Mouse (Mus musculus) liver, embryonic 14.5 days (tissue): Measurements from ENCODE around the gene Mink1. TPM values are rescaled to one million over a fixed set of nuclear protein-coding genes. Genes with fewer than 3 reads are reported as not detected.
"Not testable (repeated sequence)": the region's sequence is repeated elsewhere in the genome, so short reads cannot be mapped to it uniquely, and the experiment has no call there.

Experiments used
- ATAC-seq: fragments of 200-750 bp; cut with Nextera tagmentation; 2 replicates; pipeline ENCODE4 v1.8.0; 2017; ENCODE audit warnings: moderate number of reproducible peaks, mild to moderate bottlenecking, moderate library complexity; ENCODE audit not compliant: insufficient read depth
- DNase-seq, 3 experiments: peaks; one replicate each; pipeline ENCODE4 v3.0.0-alpha.2; 2012 to 2013; ENCODE audit warnings: low read depth in 3 of 3, low spot score in 3 of 3
- H3K27ac ChIP-seq: fragments of 300-500 bp; sonication (generic); 2 replicates; pipeline ENCODE4 v1.5.1; 2014; ENCODE audit warnings: moderate library complexity, mild to moderate bottlenecking, control low read depth, inconsistent platforms
- H3K27me3 ChIP-seq: fragments of 300-500 bp; sonication (generic); 2 replicates; pipeline ENCODE4 v1.6.1; 2014; ENCODE audit warnings: mild to moderate bottlenecking, low read length, moderate library complexity; ENCODE audit not compliant: control insufficient read depth, insufficient read depth
- H3K36me3 ChIP-seq: fragments of 300-500 bp; sonication (generic); replicated peaks from 2 replicates; pipeline ENCODE4 v1.6.1; 2014; ENCODE audit warnings: low read depth; ENCODE audit not compliant: control insufficient read depth, insufficient read depth
- H3K4me1 ChIP-seq, 2 experiments: fragments of 200-500 bp in 1 of 2; fragments of 300-500 bp in 1 of 2; sonication (generic) in 1 of 2; replicated peaks; 2 replicates each; pipeline ENCODE4 v1.6.1; 2012 to 2014; ENCODE audit warnings: antibody characterized with exemption in 1 of 2, inconsistent platforms in 1 of 2, low read length in 1 of 2; ENCODE audit not compliant: control insufficient read depth in 2 of 2, insufficient read depth in 2 of 2
- H3K4me2 ChIP-seq: fragments of 300-500 bp; sonication (generic); 2 replicates; pipeline ENCODE4 v1.6.1; 2014; ENCODE audit warnings: low read depth, mild to moderate bottlenecking, control low read depth, moderate library complexity
- H3K4me3 ChIP-seq, 2 experiments: fragments of 200-500 bp in 1 of 2; fragments of 300-500 bp in 1 of 2; sonication (generic) in 1 of 2; 2 replicates each; pipeline ENCODE4 v1.5.1; 2012 to 2014; ENCODE audit warnings: low read depth in 2 of 2, low read length in 2 of 2, mild to moderate bottlenecking in 2 of 2, control low read depth in 1 of 2, inconsistent platforms in 1 of 2, moderate library complexity in 1 of 2; ENCODE audit not compliant: insufficient read depth in 1 of 2
- H3K9ac ChIP-seq: fragments of 300-500 bp; sonication (generic); replicated peaks from 2 replicates; pipeline ENCODE4 v1.6.1; 2014; ENCODE audit warnings: mild to moderate bottlenecking, control low read depth, moderate library complexity
- H3K9me3 ChIP-seq: fragments of 300-500 bp; sonication (generic); 2 replicates; pipeline ENCODE4 v1.6.1; 2016; ENCODE audit warnings: low read length, mixed read lengths; ENCODE audit not compliant: control insufficient read depth
- CTCF ChIP-seq: IDR thresholded peaks from 2 replicates; pipeline ENCODE4 v1.5.1; 2016; ENCODE audit warnings: antibody characterized with exemption, low read depth, control low read depth
- EP300 ChIP-seq: IDR thresholded peaks from 2 replicates; pipeline ENCODE4 v1.6.1; 2016; ENCODE audit warnings: antibody characterized with exemption, low read depth
- WGBS: fragments of 180-500 bp; shearing (Covaris S2); extraction: QIAGEN DNeasy Blood & Tissue Kit; methylation state at CpG from one replicate; pipeline ENCODE4 v1.1.7; 2014; ENCODE audit not compliant: insufficient replicate concordance; 5-methylcytosine and 5-hydroxymethylcytosine counted together
- polyA plus RNA-seq, 2 experiments: library from polyadenylated mRNA; depleted of rRNA in 1 of 2; stranded (reverse) in 1 of 2; unstranded in 1 of 2; fragments of >200 nt; fragmentation: Nextera tagmentation in 1 of 2; extraction: Ambion mirVana in 1 of 2; gene quantifications; 2 replicates each; pipeline versions ENCODE4 v1.2.1 to v1.2.3; 2012 to 2014

Mink1 gene
- polyA plus RNA-seq, 2 experiments: 3.7 to 14.1 TPM

DNA sequence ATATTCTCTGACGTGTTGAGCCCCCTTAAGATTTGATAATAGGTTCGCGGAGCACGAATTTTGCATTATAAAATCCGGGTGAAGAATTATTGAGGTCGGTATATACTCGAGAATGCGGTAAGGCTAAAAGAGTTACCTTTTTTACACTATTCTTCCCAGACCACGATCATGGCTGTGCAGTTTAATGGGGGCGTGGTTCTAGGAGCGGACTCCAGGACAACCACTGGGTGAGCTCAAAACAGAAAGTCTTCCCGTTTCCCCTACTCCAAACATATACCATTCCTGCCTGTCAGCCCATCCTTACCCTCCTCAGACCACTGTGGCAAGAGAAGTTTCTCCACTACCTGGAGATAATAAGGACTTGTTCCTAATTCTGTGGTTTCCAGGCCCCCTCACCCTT is 37.0 kb upstream of the Mink1 start:
- no peak for DNase-seq
- Histone ChIP-seq H3K9ac (peak overlapping the region; percentile 72), H3K27ac (peak overlapping the region; percentile 8; the same call in 1 of the 2 replicates), H3K4me3 (peak overlapping the region; percentile 80 to 100), H3K4me1 (peaks cover 3 to 14% of the 10 kb centered on the region in 2 experiments; a peak in 3 of 4 replicates), H3K36me3 (peaks cover 16% of the 10 kb centered on the region), H3K27me3 (peaks cover 2% of the 10 kb centered on the region; the same call in 1 of the 2 replicates), H3K4me2 (peak overlapping the region; percentile 80), H3K9me3 (no peaks in the 10 kb centered on the region)
- TF ChIP-seq CTCF: no peak
- TF ChIP-seq EP300: no peak
- WGBS: 2% methylated on average over 12 of the region's 12 CpGs
- peak; percentile 34; the same call in 1 of the 2 replicates for ATAC-seq

DNA sequence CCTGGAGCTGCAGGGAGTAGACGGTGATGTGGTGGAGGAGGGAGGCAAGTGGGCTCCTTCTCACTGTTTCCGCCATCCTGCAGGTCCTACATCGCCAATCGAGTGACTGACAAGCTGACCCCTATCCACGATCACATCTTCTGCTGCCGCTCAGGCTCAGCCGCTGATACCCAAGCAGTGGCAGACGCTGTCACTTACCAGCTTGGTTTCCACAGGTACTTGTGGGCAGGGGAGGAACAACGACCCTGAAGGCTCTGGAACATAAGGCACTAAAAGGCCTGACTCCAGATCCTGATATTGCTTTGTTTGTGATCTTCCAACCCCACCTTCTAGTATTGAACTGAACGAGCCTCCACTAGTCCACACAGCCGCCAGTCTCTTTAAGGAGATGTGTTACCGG is 36.5 kb upstream of the Mink1 start:
- DNase-seq (no peak), ATAC-seq (no peak)
- Histone ChIP-seq H3K4me1 (peaks cover 3 to 13% of the 10 kb centered on the region in 2 experiments; a peak in 3 of 4 replicates), H3K9me3 (no peaks in the 10 kb centered on the region), H3K27me3 (no peaks in the 10 kb centered on the region), H3K36me3 (peaks cover 16% of the 10 kb centered on the region), H3K9ac (no peak overlapping the region), H3K27ac (no peak overlapping the region), H3K4me3 (peak overlapping the region; percentile 80 to 100; a peak in 3 of 4 replicates), H3K4me2 (peak overlapping the region; percentile 80)
- TF ChIP-seq CTCF (no peak), EP300 (no peak)
- 76% methylated on average over 12 of the region's 12 CpGs for WGBS

DNA sequence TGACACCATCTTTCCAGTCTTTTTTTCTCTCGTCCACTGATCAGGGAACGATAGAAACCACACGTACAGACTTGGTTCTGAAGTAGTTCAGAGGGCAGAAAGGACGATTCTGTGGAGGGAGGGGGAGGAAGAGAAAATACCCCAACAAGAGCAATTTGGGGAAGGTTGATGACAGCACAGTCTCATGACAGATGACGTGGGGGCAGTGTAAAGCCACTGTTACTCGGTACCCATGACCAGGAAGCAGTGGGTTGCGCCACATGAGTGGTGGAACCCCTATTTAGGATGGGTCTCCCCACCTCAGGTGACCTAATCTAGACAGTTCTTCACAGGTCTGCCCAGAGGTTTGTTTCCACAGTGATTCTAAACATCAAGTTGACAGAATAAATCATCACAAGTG is 34.1 kb upstream of the Mink1 start:
- TF ChIP-seq EP300 (no peak), CTCF (no peak)
- 69% methylated on average over 7 of the region's 7 CpGs for WGBS
- Histone ChIP-seq H3K9me3 (no peaks in the 10 kb centered on the region), H3K4me2 (no peak overlapping the region), H3K4me3 (no peak overlapping the region), H3K27me3 (no peaks in the 10 kb centered on the region), H3K4me1 (peaks cover 3 to 8% of the 10 kb centered on the region in 2 experiments; a peak in 3 of 4 replicates), H3K27ac (no peak overlapping the region), H3K36me3 (peaks cover 16% of the 10 kb centered on the region), H3K9ac (no peak overlapping the region)
- ATAC-seq (no peak), DNase-seq (no peak)

DNA sequence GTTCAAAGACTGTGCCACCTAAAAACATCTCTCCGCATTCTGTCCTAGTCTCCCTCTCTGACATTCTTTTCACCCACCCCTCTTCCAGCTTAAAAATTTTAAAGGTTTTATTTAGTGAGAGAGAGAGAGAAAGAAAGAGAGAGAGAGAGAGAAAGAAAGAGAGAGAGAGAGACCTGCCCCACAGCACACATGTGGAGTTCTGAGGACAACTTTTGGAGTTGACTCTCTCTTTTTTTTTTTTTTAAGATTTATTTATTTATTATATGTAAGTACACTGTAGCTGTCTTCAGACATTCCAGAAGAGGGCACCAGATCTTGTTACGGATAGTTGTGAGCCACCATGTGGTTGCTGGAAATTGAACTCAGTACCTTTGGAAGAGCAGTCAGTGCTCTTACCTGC is 31.6 kb upstream of the Mink1 start:
- H3K36me3 ChIP-seq: peaks cover 16% of the 10 kb centered on the region
- not testable (repeated sequence) for H3K27ac ChIP-seq, ATAC-seq, H3K9me3 ChIP-seq, H3K9ac ChIP-seq, H3K4me3 ChIP-seq, DNase-seq, H3K4me1 ChIP-seq, H3K4me2 ChIP-seq, H3K27me3 ChIP-seq
- whole genome bisulfite sequencing: 61% methylated on average over 2 of the region's 2 CpGs

DNA sequence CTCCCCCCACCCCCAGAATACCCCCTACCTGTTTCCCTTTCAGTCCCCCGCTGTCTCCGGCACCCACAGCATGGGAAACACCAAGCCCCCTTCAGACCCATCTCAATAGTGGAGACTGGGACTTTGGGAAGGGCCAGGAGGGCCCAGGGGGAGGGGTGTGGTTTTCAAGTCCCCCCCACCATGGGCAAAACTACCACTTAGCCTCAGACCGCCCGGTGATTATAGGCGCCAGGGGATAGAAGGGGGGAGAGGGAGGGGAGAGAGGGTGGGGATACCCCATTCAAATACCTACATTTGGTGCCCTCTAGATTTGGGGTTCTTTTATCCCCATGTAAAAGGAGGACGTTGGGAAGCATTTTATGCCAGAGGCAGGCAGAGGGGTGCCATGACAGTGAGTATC is 29.8 kb upstream of the Mink1 start, which contains the start of gene Gm40193:
Gene Gm40193, minus strand, starts transcription at position 101 of the 400 bp plus-strand sequence.
- no peaks in the 10 kb centered on the region for H3K4me1 ChIP-seq
- H3K27ac ChIP-seq: no peak within 1 kb of the TSS
- H3K4me3 ChIP-seq: no peak within 1 kb of the TSS
- H3K27me3 ChIP-seq: no peaks in the 10 kb centered on the region
- no peaks in the 10 kb centered on the region for H3K9me3 ChIP-seq
- WGBS: 73% methylated on average over 6 of the region's 6 CpGs
- H3K4me2 ChIP-seq: no peak within 1 kb of the TSS
- TF ChIP-seq EP300 (no peak), CTCF (no peak)
- DNase-seq (no peak), ATAC-seq (no peak)
- peaks cover 3% of the 10 kb centered on the region; the same call in 1 of the 2 replicates for H3K36me3 ChIP-seq
- no peak within 1 kb of the TSS for H3K9ac ChIP-seq
